Mouse (Mus musculus) stomach, embryonic 16.5 days (tissue): ENCODE results near the gene Magi1. TPM values are rescaled to one million over a fixed set of nuclear protein-coding genes. Genes with fewer than 3 reads are reported as not detected.

ENCODE experiments used
- ATAC-seq: fragments of 200-750 bp; cut with Nextera tagmentation; 2 replicates; pipeline ENCODE4 v1.8.0; 2017; ENCODE audit warnings: moderate number of reproducible peaks, moderate TSS enrichment; ENCODE audit not compliant: insufficient read depth, low FRiP score
- H3K27ac ChIP-seq: fragments of 300-500 bp; sonication (generic); 2 replicates; pipeline ENCODE4 v1.5.1; 2014; ENCODE audit warnings: low read length
- H3K27me3 ChIP-seq: fragments of 300-500 bp; sonication (generic); 2 replicates; pipeline ENCODE4 v1.6.1; 2014; ENCODE audit warnings: low read length, control low read depth, mixed read lengths; ENCODE audit not compliant: control insufficient read depth, insufficient read depth
- H3K36me3 ChIP-seq: fragments of 300-500 bp; sonication (generic); 2 replicates; pipeline ENCODE4 v1.6.1; 2014; ENCODE audit warnings: low read length; ENCODE audit not compliant: control insufficient read depth, insufficient read depth
- H3K4me1 ChIP-seq: fragments of 300-500 bp; sonication (generic); 2 replicates; pipeline ENCODE4 v1.6.1; 2014; ENCODE audit warnings: low read length, control low read depth, mixed read lengths; ENCODE audit not compliant: control insufficient read depth, insufficient read depth
- H3K4me2 ChIP-seq: fragments of 300-500 bp; sonication (generic); 2 replicates; pipeline ENCODE4 v1.6.1; 2014; ENCODE audit warnings: low read depth, low read length, mixed read lengths
- H3K4me3 ChIP-seq: fragments of 300-500 bp; sonication (generic); replicated peaks from 2 replicates; pipeline ENCODE4 v1.5.1; 2014; ENCODE audit warnings: mild to moderate bottlenecking, low read length
- H3K9ac ChIP-seq: fragments of 300-500 bp; sonication (generic); 2 replicates; pipeline ENCODE4 v1.6.1; 2014; ENCODE audit warnings: low read length
- H3K9me3 ChIP-seq: fragments of 300-500 bp; sonication (generic); replicated peaks from 2 replicates; pipeline ENCODE4 v1.6.1; 2016; ENCODE audit warnings: low read length, control low read depth; ENCODE audit not compliant: control insufficient read depth
- WGBS: fragments of 180-500 bp; shearing (Covaris S2); extraction: QIAGEN DNeasy Blood & Tissue Kit; methylation state at CpG from one replicate; pipeline ENCODE4 v1.1.7; 2014; 5-methylcytosine and 5-hydroxymethylcytosine counted together
- polyA plus RNA-seq: library from polyadenylated mRNA; unstranded; fragments of >200 nt; fragmentation: Nextera tagmentation; extraction: Ambion mirVana; gene quantifications from 2 replicates; pipeline ENCODE4 v1.2.1, GENCODE M21; 2015

Gene Magi1
- polyA plus RNA-seq, 1 experiment from 2014 or later: 8.7 TPM

GRCm38 (mm10) chr6:94225091-94225490 is 58.6 kb downstream of the Magi1 start:
- no peak for ATAC-seq
- 28% methylated on average over 6 of the region's 6 CpGs for WGBS
- no peak overlapping the region for H3K4me3 ChIP-seq
- H3K36me3 ChIP-seq: no peaks in the 10 kb centered on the region
- H3K9ac ChIP-seq: no peak overlapping the region
- 0 out of 2 replicates have a peak overlapping the region, but pooled peaks have one; percentile 3 for H3K27ac ChIP-seq
- H3K27me3 ChIP-seq: no peaks in the 10 kb centered on the region
- H3K4me1 ChIP-seq: peaks cover 30% of the 10 kb centered on the region
- H3K9me3 ChIP-seq: no peaks in the 10 kb centered on the region
- 0 out of 2 replicates have a peak overlapping the region, but pooled peaks have one; percentile 1 for H3K4me2 ChIP-seq

GRCm38 (mm10) chr6:94222253-94222652 is 61.5 kb downstream of the Magi1 start:
- Histone ChIP-seq H3K36me3 (no peaks in the 10 kb centered on the region), H3K4me1 (peaks cover 25% of the 10 kb centered on the region), H3K9me3 (no peaks in the 10 kb centered on the region), H3K4me3 (no peak overlapping the region), H3K27ac (no peak overlapping the region), H3K9ac (no peak overlapping the region), H3K4me2 (no peak overlapping the region), H3K27me3 (no peaks in the 10 kb centered on the region)
- ATAC-seq: no peak
- WGBS: 47% methylated on average over 7 of the region's 7 CpGs

DNA sequence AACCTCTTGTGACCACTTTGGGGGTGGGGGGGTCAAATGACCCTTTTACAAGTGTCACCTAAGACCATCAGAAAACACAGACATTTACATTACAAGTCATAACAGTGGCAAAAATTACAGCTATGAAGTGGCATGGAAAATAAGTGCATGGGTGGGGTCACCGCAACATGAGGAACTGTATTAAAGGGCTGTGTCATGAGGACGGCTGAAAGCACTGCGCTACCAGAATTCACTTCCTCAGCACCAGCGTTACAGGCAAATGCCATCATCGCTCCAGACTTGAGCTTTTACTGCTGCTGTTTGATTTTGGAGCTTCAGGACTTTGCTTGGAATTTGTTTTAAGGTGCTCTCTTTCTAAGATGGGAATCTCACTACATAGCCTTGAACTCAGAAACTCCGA is 62.0 kb downstream of the Magi1 start:
- H3K27me3 ChIP-seq: no peaks in the 10 kb centered on the region
- no peak overlapping the region for H3K4me2 ChIP-seq
- no peak overlapping the region for H3K27ac ChIP-seq
- ATAC-seq: no peak
- 75% methylated on average over 6 of the region's 6 CpGs for WGBS
- no peaks in the 10 kb centered on the region for H3K36me3 ChIP-seq
- no peak overlapping the region for H3K9ac ChIP-seq
- no peak overlapping the region for H3K4me3 ChIP-seq
- H3K4me1 ChIP-seq: peaks cover 25% of the 10 kb centered on the region
- H3K9me3 ChIP-seq: no peaks in the 10 kb centered on the region

DNA sequence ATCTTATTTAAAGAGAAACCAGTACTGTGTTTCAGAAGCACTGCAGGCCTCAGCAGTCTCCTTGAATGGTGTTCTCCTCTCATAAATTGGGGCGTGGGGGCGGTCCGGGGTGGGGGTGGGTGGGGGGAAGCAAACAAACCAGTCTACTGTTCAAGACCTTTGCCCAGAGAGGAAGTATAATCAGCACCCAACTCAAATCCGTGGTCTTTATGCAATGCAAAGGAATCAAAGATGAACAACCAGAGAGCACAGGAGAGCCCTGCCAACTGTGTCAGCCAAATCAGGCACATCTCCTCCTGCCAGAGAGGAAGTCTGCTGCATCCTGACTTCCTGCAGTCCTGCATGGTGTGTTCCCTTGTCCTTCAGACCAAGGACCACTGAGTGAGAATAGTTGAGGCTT is 65.6 kb downstream of the Magi1 start:
- Histone ChIP-seq H3K27me3 (no peaks in the 10 kb centered on the region), H3K4me2 (no peak overlapping the region), H3K4me3 (no peak overlapping the region), H3K4me1 (peaks cover 6% of the 10 kb centered on the region), H3K36me3 (no peaks in the 10 kb centered on the region), H3K9ac (no peak overlapping the region), H3K9me3 (no peaks in the 10 kb centered on the region), H3K27ac (no peak overlapping the region)
- 60% methylated on average over 4 of the region's 4 CpGs for WGBS
- ATAC-seq: no peak

GRCm38 (mm10) chr6:94215834-94216233 is 67.9 kb downstream of the Magi1 start:
- Histone ChIP-seq H3K4me1 (peaks cover 6% of the 10 kb centered on the region), H3K27ac (no peak overlapping the region), H3K36me3 (no peaks in the 10 kb centered on the region), H3K9me3 (no peaks in the 10 kb centered on the region), H3K9ac (no peak overlapping the region), H3K27me3 (no peaks in the 10 kb centered on the region), H3K4me3 (no peak overlapping the region), H3K4me2 (no peak overlapping the region)
- no peak for ATAC-seq
- WGBS: 85% methylated on average over 4 of the region's 4 CpGs

- no peak overlapping the region for H3K4me2 ChIP-seq
- WGBS: 66% methylated on average over 7 of the region's 7 CpGs
- H3K4me3 ChIP-seq: no peak overlapping the region
- H3K36me3 ChIP-seq: no peaks in the 10 kb centered on the region
- peaks cover 6% of the 10 kb centered on the region for H3K4me1 ChIP-seq
- H3K27me3 ChIP-seq: no peaks in the 10 kb centered on the region
- H3K9ac ChIP-seq: no peak overlapping the region; the same call in 1 of the 2 replicates
- peak; percentile 16; the same call in 1 of the 2 replicates for ATAC-seq
- H3K9me3 ChIP-seq: no peaks in the 10 kb centered on the region
- H3K27ac ChIP-seq: peak overlapping the region; percentile 11; the same call in 1 of the 2 replicates
Observed at GRCm38 (mm10) chr6:94214895-94215538, 68.7 kb downstream of the Magi1 start.

GRCm38 (mm10) chr6:94205926-94206325 is 77.8 kb downstream of the Magi1 start:
- no peak for ATAC-seq
- no peaks in the 10 kb centered on the region for H3K36me3 ChIP-seq
- H3K4me2 ChIP-seq: no peak overlapping the region
- H3K27me3 ChIP-seq: no peaks in the 10 kb centered on the region
- no peaks in the 10 kb centered on the region for H3K9me3 ChIP-seq
- H3K4me3 ChIP-seq: no peak overlapping the region
- H3K4me1 ChIP-seq: peaks cover 15% of the 10 kb centered on the region; the same call in 1 of the 2 replicates
- 53% methylated on average over 5 of the region's 5 CpGs for WGBS
- H3K9ac ChIP-seq: no peak overlapping the region
- no peak overlapping the region for H3K27ac ChIP-seq

DNA sequence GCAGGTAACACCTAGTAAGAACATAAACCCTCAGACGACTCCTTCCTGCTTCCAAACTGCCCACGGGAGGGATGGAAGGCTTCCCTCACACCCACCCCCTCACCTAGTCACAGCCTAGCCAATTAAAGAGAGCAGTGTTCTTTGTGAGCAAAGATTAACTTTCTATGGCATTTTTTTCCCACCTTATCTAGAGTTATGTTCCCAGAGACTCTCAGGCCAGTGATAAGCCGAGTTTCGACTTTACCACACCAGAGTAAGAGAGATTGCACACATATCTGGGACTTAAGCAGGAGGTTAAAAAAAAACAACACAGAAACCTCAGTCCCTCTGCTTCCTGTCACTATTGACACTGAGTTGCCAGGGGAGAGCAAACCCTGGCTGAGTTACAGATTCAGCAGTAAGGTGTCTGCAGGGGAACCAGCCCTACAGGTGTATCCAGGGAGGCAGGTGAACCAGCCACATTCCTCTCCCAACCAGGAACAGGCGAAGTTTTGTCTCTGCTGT is 80.0 kb downstream of the Magi1 start:
- Histone ChIP-seq H3K4me1 (peaks cover 15% of the 10 kb centered on the region; the same call in 1 of the 2 replicates), H3K27me3 (no peaks in the 10 kb centered on the region), H3K27ac (peak overlapping the region; percentile 89), H3K4me3 (no peak overlapping the region), H3K4me2 (peak overlapping the region; percentile 40; the same call in 1 of the 2 replicates), H3K9ac (0 out of 2 replicates have a peak overlapping the region, but pooled peaks have one; percentile 3), H3K36me3 (no peaks in the 10 kb centered on the region), H3K9me3 (no peaks in the 10 kb centered on the region)
- peak; percentile 91 for ATAC-seq
- WGBS: 21% methylated on average over 5 of the region's 5 CpGs

GRCm38 (mm10) chr6:94201940-94202339 is 81.8 kb downstream of the Magi1 start:
- Histone ChIP-seq H3K4me3 (no peak overlapping the region), H3K27me3 (no peaks in the 10 kb centered on the region), H3K27ac (no peak overlapping the region), H3K9me3 (no peaks in the 10 kb centered on the region), H3K36me3 (no peaks in the 10 kb centered on the region), H3K4me2 (no peak overlapping the region), H3K9ac (no peak overlapping the region), H3K4me1 (peaks cover 15% of the 10 kb centered on the region; the same call in 1 of the 2 replicates)
- no peak for ATAC-seq
- 86% methylated on average over 2 of the region's 2 CpGs for WGBS
